Mouse (Mus musculus): Measurements from ENCODE around the gene Tmprss2.

DNA sequence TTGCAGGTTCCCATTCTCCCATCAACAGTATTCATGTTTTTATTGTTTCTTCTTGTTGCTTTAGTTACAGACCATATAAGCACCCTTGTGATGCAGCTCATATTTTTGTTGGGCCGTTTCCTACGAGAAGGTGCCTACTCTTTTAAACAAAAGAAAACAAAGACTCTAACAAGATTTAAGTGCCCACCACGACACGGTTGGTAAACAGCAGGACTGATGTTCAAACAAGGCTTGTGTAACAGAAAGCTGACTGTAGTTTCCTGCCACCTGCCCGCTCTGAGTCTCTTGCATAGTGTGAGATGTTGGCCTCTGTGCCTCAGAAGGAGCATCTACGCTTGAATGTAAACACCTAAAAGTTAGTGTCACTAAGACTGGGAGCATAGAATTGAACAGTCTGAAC is 47.5 kb upstream of the Tmprss2 start:
- no peak for TF ChIP-seq CTCF (IDR thresholded peaks at IDR 0.05; ENCODE audit: low read depth)
- no peak for TF ChIP-seq EP300 (optimal IDR thresholded peaks at IDR 0.05)

Measured in stomach, postnatal 0 days (tissue).